Mouse (Mus musculus) olfactory bulb, adult 2 months (tissue): ENCODE results near the gene Trat1.

Source experiments
- CTCF ChIP-seq: fragments of 200-500 bp; IDR thresholded peaks from 2 replicates; pipeline ENCODE4 v1.5.1; 2012; ENCODE audit warnings: low read depth, mild to moderate bottlenecking, low read length, moderate library complexity; ENCODE audit not compliant: insufficient read depth
- POLR2A ChIP-seq: fragments of 200-500 bp; IDR thresholded peaks from 2 replicates; pipeline ENCODE4 v1.6.1; 2012; ENCODE audit warnings: mild to moderate bottlenecking, low read depth, low read length, moderate library complexity; ENCODE audit not compliant: insufficient read depth

DNA sequence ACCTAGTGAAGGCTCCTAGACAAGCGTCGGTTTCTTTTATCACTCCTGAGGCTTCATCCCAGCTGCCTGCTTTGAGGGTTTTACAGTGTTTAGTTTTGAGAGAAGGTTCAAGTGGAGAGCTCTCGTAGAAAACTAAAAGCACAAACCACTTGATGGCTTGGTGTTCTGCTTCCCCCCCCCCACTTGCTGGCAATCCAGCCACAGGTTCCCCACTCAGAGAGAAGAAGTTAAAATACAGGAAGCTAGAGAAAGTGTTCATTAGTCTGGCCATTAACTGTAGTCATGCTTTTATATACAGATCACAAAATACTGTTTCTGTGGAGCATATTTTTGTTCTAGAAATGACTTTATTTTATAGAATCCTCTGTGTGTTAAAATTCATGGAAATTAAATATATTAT lies 30.3 kb downstream of the Trat1 start:
- TF ChIP-seq CTCF (no peak), POLR2A (no peak)
